Mouse (Mus musculus): ENCODE results near the gene Ncapd2. TPM values are rescaled to one million over a fixed set of nuclear protein-coding genes. Genes with fewer than 3 reads are reported as not detected.
A peak's percentile ranks its signal among the peaks of the same experiment; 100 is the strongest.

The Ncapd2 gene
- polyA plus RNA-seq, 1 experiment = 84.6 TPM

DNA sequence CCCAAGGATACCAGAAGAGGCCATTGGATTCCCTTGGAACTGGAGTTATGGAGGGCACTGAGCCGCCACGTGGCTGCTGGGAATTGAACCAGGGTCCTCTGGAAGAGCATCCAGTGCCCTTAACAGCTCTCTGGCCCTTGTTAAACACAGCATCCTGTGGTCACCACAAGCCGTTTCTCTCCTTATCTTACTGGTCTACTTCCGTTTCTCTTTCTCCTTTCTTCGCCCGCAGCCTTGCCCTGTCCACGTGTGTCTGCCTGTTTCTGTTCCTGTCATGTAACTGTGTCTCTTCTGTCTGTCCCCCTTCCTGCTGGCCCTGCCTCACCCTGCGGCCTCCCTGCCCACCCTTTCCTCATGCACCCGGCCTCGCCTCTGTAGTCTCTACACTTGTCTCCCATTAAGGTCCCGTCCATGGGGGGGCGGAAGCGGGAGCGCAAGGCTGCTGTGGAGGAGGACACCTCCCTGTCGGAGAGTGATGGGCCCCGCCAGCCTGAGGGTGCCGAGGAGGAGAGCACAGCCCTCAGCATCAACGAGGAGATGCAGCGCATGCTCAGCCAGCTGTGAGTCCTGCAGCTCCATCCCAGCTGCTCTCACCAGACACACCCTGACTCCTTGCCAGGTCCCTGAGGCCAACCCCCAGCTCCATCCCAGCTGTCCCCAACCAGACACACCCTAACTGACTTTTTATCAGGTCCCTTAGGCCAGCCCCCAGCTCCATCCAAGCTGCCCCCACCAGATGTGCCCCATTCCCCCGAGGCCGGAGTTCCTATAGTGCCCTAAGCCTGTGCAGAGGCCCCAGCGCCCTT lies 39.1 kb downstream of the Ncapd2 start:
- H3K4me3 ChIP-seq (ENCODE audit: extremely low read depth, insufficient read depth, insufficient read length) = no peak overlapping the region
- peaks cover 21% of the 10 kb centered on the region for H3K36me3 ChIP-seq (ENCODE audit: control insufficient read depth, insufficient read depth, low read length)
- H3K27me3 ChIP-seq (ENCODE audit: control insufficient read depth, insufficient read depth, low read length) = no peaks in the 10 kb centered on the region
- 81% methylated on average over 22 of the region's 22 CpGs for WGBS
- H3K27ac ChIP-seq (ENCODE audit: insufficient read depth, low read length) = no peak overlapping the region
- H3K4me1 ChIP-seq (ENCODE audit: control insufficient read depth, insufficient read depth, insufficient read length) = peaks cover 5% of the 10 kb centered on the region; the same call in 1 of the 2 replicates
- TF ChIP-seq CTCF (IDR thresholded peaks at IDR 0.05; ENCODE audit: extremely low read depth, insufficient read depth, insufficient read length, insufficient replicate concordance) = no peak
- no peak for TF ChIP-seq POLR2A (IDR thresholded peaks at IDR 0.05; ENCODE audit: low read depth, low read length)
- DNase-seq (ENCODE audit: low read depth in 1 of 2, low spot score in 2 of 2) = no peak

DNA sequence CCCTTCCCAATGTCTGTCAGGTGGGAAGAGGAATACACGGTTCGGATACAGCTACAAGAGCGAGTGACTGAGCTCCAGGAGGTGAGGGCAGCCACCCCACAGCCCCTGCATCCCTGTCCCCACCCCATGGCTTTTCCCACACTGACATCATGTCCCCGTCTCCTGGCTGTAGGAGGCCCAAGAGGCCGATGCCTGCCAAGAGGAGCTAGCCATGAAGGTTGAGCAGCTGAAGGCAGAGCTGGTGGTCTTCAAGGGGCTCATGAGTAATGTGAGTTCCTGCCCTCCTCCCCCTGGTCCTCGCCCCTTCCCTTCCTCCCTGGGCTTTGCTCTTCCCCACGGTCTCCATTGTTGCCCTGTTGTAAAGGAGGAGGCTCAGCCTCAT lies 41.9 kb downstream of the Ncapd2 start:
- Histone ChIP-seq H3K36me3 (ENCODE audit: control insufficient read depth, insufficient read depth, low read length) (peaks cover 15% of the 10 kb centered on the region), H3K27ac (ENCODE audit: insufficient read depth, low read length) (peak overlapping the region; percentile 65; the same call in 1 of the 2 replicates), H3K4me1 (ENCODE audit: control insufficient read depth, insufficient read depth, insufficient read length) (peaks cover 17% of the 10 kb centered on the region; the same call in 1 of the 2 replicates), H3K4me3 (ENCODE audit: extremely low read depth, insufficient read depth, insufficient read length) (no peak overlapping the region), H3K27me3 (ENCODE audit: control insufficient read depth, insufficient read depth, low read length) (no peaks in the 10 kb centered on the region)
- 81% methylated on average over 7 of the region's 7 CpGs for WGBS
- DNase-seq (ENCODE audit: low read depth in 1 of 2, low spot score in 2 of 2) = no peak
- TF ChIP-seq POLR2A (IDR thresholded peaks at IDR 0.05; ENCODE audit: low read depth, low read length) (no peak), CTCF (IDR thresholded peaks at IDR 0.05; ENCODE audit: extremely low read depth, insufficient read depth, insufficient read length, insufficient replicate concordance) (no peak)

GRCm38 (mm10) chr6:125148926-125149568 lies 42.5 kb downstream of the Ncapd2 start:
- DNase-seq (ENCODE audit: low read depth in 1 of 2, low spot score in 2 of 2) = no peak
- peak overlapping the region; percentile 65 for H3K27ac ChIP-seq (ENCODE audit: insufficient read depth, low read length)
- H3K36me3 ChIP-seq (ENCODE audit: control insufficient read depth, insufficient read depth, low read length) = peaks cover 15% of the 10 kb centered on the region
- peaks cover 17% of the 10 kb centered on the region; the same call in 1 of the 2 replicates for H3K4me1 ChIP-seq (ENCODE audit: control insufficient read depth, insufficient read depth, insufficient read length)
- WGBS = 58% methylated on average over 16 of the region's 16 CpGs
- no peaks in the 10 kb centered on the region for H3K27me3 ChIP-seq (ENCODE audit: control insufficient read depth, insufficient read depth, low read length)
- H3K4me3 ChIP-seq (ENCODE audit: extremely low read depth, insufficient read depth, insufficient read length) = no peak overlapping the region
- TF ChIP-seq CTCF (IDR thresholded peaks at IDR 0.05; ENCODE audit: extremely low read depth, insufficient read depth, insufficient read length, insufficient replicate concordance) (no peak), POLR2A (IDR thresholded peaks at IDR 0.05; ENCODE audit: low read depth, low read length) (no peak)

DNA sequence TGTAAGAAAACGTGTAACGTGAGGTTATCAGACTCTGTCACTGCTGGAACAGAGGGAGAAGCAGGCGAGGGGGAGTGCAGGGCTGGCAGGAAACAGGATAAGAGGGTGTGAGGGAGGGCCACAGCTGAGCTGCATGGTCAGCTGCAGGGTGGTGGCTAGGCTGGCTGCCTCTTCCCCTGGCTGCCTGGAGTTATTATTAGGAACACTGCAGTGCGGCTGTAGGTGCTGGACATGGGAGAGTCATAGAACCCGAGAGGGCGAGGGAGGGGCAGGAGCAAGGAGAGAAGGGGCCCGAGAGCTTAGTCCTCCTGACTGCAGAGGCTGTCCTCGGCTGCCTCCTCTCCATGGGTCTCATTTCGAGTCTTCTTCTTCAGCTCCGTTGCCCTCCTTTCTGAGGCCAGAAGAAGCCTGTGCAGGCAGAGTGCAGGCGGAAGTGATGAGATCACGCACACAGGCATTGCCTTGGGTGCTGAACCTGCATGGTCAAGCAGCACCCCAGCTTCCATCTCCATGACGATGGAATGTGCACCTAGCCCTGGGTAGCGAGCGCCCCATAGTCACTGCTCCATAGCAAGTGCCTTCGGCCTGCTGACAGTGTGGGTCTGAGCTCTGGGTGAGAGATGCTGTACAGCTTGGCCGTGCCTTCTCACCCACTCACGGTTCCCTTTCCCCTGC lies 43.1 kb downstream of the Ncapd2 start:
- DNase-seq (ENCODE audit: low read depth in 1 of 2, low spot score in 2 of 2) = no peak

GRCm38 (mm10) chr6:125147329-125147728 lies 44.2 kb downstream of the Ncapd2 start:
- 85% methylated on average over 10 of the region's 10 CpGs for WGBS
- Histone ChIP-seq H3K4me3 (ENCODE audit: extremely low read depth, insufficient read depth, insufficient read length) (no peak overlapping the region), H3K36me3 (ENCODE audit: control insufficient read depth, insufficient read depth, low read length) (peaks cover 4% of the 10 kb centered on the region), H3K4me1 (ENCODE audit: control insufficient read depth, insufficient read depth, insufficient read length) (peaks cover 17% of the 10 kb centered on the region; the same call in 1 of the 2 replicates), H3K27me3 (ENCODE audit: control insufficient read depth, insufficient read depth, low read length) (no peaks in the 10 kb centered on the region), H3K27ac (ENCODE audit: insufficient read depth, low read length) (peak overlapping the region; percentile 41; the same call in 1 of the 2 replicates)
- TF ChIP-seq CTCF (IDR thresholded peaks at IDR 0.05; ENCODE audit: extremely low read depth, insufficient read depth, insufficient read length, insufficient replicate concordance) (no peak), POLR2A (IDR thresholded peaks at IDR 0.05; ENCODE audit: low read depth, low read length) (no peak)
- no peak for DNase-seq (ENCODE audit: low read depth in 1 of 2, low spot score in 2 of 2)

More for the DNA sequence above, 43.1 kb downstream of the Ncapd2 start:
- no peak overlapping the region for H3K4me3 ChIP-seq (ENCODE audit: extremely low read depth, insufficient read depth, insufficient read length)
- no peaks in the 10 kb centered on the region for H3K27me3 ChIP-seq (ENCODE audit: control insufficient read depth, insufficient read depth, low read length)
- peaks cover 17% of the 10 kb centered on the region; the same call in 1 of the 2 replicates for H3K4me1 ChIP-seq (ENCODE audit: control insufficient read depth, insufficient read depth, insufficient read length)
- H3K27ac ChIP-seq (ENCODE audit: insufficient read depth, low read length) = peak overlapping the region; percentile 65
- 56% methylated on average over 18 of the region's 18 CpGs for WGBS
- H3K36me3 ChIP-seq (ENCODE audit: control insufficient read depth, insufficient read depth, low read length) = peaks cover 14% of the 10 kb centered on the region
- TF ChIP-seq CTCF (IDR thresholded peaks at IDR 0.05; ENCODE audit: extremely low read depth, insufficient read depth, insufficient read length, insufficient replicate concordance) (no peak), POLR2A (IDR thresholded peaks at IDR 0.05; ENCODE audit: low read depth, low read length) (no peak)

- Histone ChIP-seq H3K4me3 (ENCODE audit: extremely low read depth, insufficient read depth, insufficient read length) (no peak overlapping the region), H3K27me3 (ENCODE audit: control insufficient read depth, insufficient read depth, low read length) (no peaks in the 10 kb centered on the region), H3K36me3 (ENCODE audit: control insufficient read depth, insufficient read depth, low read length) (peaks cover 3% of the 10 kb centered on the region), H3K27ac (ENCODE audit: insufficient read depth, low read length) (peak overlapping the region; percentile 41; the same call in 1 of the 2 replicates), H3K4me1 (ENCODE audit: control insufficient read depth, insufficient read depth, insufficient read length) (peaks cover 17% of the 10 kb centered on the region; the same call in 1 of the 2 replicates)
- TF ChIP-seq CTCF (IDR thresholded peaks at IDR 0.05; ENCODE audit: extremely low read depth, insufficient read depth, insufficient read length, insufficient replicate concordance) (no peak), POLR2A (IDR thresholded peaks at IDR 0.05; ENCODE audit: low read depth, low read length) (no peak)
- peak in 1 of 2 experiments; percentile 11 for DNase-seq (ENCODE audit: low read depth in 1 of 2, low spot score in 2 of 2)
- 62% methylated on average over 4 of the region's 4 CpGs for WGBS
Observed at GRCm38 (mm10) chr6:125146797-125147196, 44.7 kb downstream of the Ncapd2 start.

Data from spleen, adult 2 months (tissue).